Mouse (Mus musculus) heart, embryonic 16.5 days (tissue): ENCODE measurements around the gene Mllt3. TPM values are rescaled to one million over a fixed set of nuclear protein-coding genes. Genes with fewer than 3 reads are reported as not detected.

ENCODE experiments used
- ATAC-seq: fragments of 200-750 bp; cut with Nextera tagmentation; replicated peaks from 2 replicates; pipeline ENCODE4 v1.8.0; 2017; ENCODE audit warnings: moderate number of reproducible peaks; ENCODE audit not compliant: insufficient read depth, low FRiP score; ENCODE audit errors: extremely low read depth
- H3K27ac ChIP-seq: fragments of 300-500 bp; sonication (generic); 2 replicates; pipeline ENCODE4 v1.5.1; 2014; ENCODE audit warnings: mild to moderate bottlenecking, low read length, control low read depth, moderate library complexity
- H3K27me3 ChIP-seq: fragments of 300-500 bp; sonication (generic); 2 replicates; pipeline ENCODE4 v1.6.1; 2014; ENCODE audit warnings: low read length, mixed read lengths; ENCODE audit not compliant: control insufficient read depth, insufficient read depth
- H3K36me3 ChIP-seq: fragments of 300-500 bp; sonication (generic); 2 replicates; pipeline ENCODE4 v1.6.1; 2014; ENCODE audit not compliant: control insufficient read depth, insufficient read depth
- H3K4me1 ChIP-seq: fragments of 300-500 bp; sonication (generic); 2 replicates; pipeline ENCODE4 v1.6.1; 2014; ENCODE audit warnings: low read length, mixed read lengths; ENCODE audit not compliant: control insufficient read depth, insufficient read depth
- H3K4me2 ChIP-seq: fragments of 300-500 bp; sonication (generic); 2 replicates; pipeline ENCODE4 v1.6.1; 2014; ENCODE audit warnings: low read depth, mild to moderate bottlenecking, control low read depth, low read length
- H3K4me3 ChIP-seq: fragments of 300-500 bp; sonication (generic); 2 replicates; pipeline ENCODE4 v1.5.1; 2014; ENCODE audit warnings: mild to moderate bottlenecking, control low read depth, low read length
- H3K9ac ChIP-seq: fragments of 300-500 bp; sonication (generic); 2 replicates; pipeline ENCODE4 v1.6.1; 2014; ENCODE audit warnings: low read length, control low read depth
- H3K9me3 ChIP-seq: fragments of 300-500 bp; sonication (generic); replicated peaks from 2 replicates; pipeline ENCODE4 v1.6.1; 2016; ENCODE audit warnings: low read length; ENCODE audit not compliant: control insufficient read depth
- WGBS: fragments of 180-500 bp; shearing (Covaris S2); extraction: QIAGEN DNeasy Blood & Tissue Kit; methylation state at CpG from one replicate; pipeline ENCODE4 v1.1.7; 2014; 5-methylcytosine and 5-hydroxymethylcytosine counted together
- polyA plus RNA-seq: library from polyadenylated mRNA; unstranded; fragments of >200 nt; fragmentation: Nextera tagmentation; extraction: Ambion mirVana; gene quantifications from 2 replicates; pipeline ENCODE4 v1.2.1, GENCODE M21; 2015

The Mllt3 gene
- polyA plus RNA-seq, 1 experiment from 2014 or later = 23.2 TPM

GRCm38 (mm10) chr4:87949451-87949850, 83.7 kb downstream of the Mllt3 start:
- no peaks in the 10 kb centered on the region for H3K9me3 ChIP-seq
- no peak overlapping the region for H3K9ac ChIP-seq
- no peak overlapping the region for H3K4me2 ChIP-seq
- no peaks in the 10 kb centered on the region for H3K36me3 ChIP-seq
- 60% methylated on average over 6 of the region's 6 CpGs for WGBS
- no peaks in the 10 kb centered on the region for H3K27me3 ChIP-seq
- no peak overlapping the region for H3K4me3 ChIP-seq
- H3K4me1 ChIP-seq = peaks cover 9% of the 10 kb centered on the region
- H3K27ac ChIP-seq = no peak overlapping the region
- no peak for ATAC-seq

- Histone ChIP-seq H3K9ac (no peak overlapping the region), H3K9me3 (no peaks in the 10 kb centered on the region), H3K4me3 (no peak overlapping the region), H3K27me3 (no peaks in the 10 kb centered on the region), H3K36me3 (no peaks in the 10 kb centered on the region), H3K4me2 (no peak overlapping the region), H3K27ac (no peak overlapping the region), H3K4me1 (peaks cover 12% of the 10 kb centered on the region)
- no peak for ATAC-seq
- WGBS = 65% methylated on average over 3 of the region's 3 CpGs
These were observed 88.8 kb downstream of the Mllt3 start for GRCm38 (mm10) chr4:87944320-87944719.

- H3K4me3 ChIP-seq = no peak overlapping the region
- H3K9ac ChIP-seq = no peak overlapping the region
- peaks cover 12% of the 10 kb centered on the region for H3K4me1 ChIP-seq
- H3K27me3 ChIP-seq = no peaks in the 10 kb centered on the region
- H3K9me3 ChIP-seq = no peaks in the 10 kb centered on the region
- 69% methylated on average over 8 of the region's 8 CpGs for WGBS
- no peaks in the 10 kb centered on the region for H3K36me3 ChIP-seq
- H3K27ac ChIP-seq = no peak overlapping the region
- ATAC-seq = no peak
- H3K4me2 ChIP-seq = no peak overlapping the region
These were observed 90.2 kb downstream of the Mllt3 start for GRCm38 (mm10) chr4:87942921-87943403.

GRCm38 (mm10) chr4:87939474-87940154, 93.5 kb downstream of the Mllt3 start:
- Histone ChIP-seq H3K9ac (no peak overlapping the region), H3K27me3 (no peaks in the 10 kb centered on the region), H3K36me3 (no peaks in the 10 kb centered on the region), H3K27ac (no peak overlapping the region), H3K4me1 (peaks cover 22% of the 10 kb centered on the region), H3K4me2 (no peak overlapping the region), H3K9me3 (no peaks in the 10 kb centered on the region), H3K4me3 (no peak overlapping the region)
- ATAC-seq = no peak
- 90% methylated on average over 7 of the region's 7 CpGs for WGBS

- no peak for ATAC-seq
- H3K4me3 ChIP-seq = no peak overlapping the region
- no peak overlapping the region for H3K4me2 ChIP-seq
- no peaks in the 10 kb centered on the region for H3K27me3 ChIP-seq
- H3K9ac ChIP-seq = no peak overlapping the region
- WGBS = 21% methylated on average over 2 of the region's 2 CpGs
- peaks cover 32% of the 10 kb centered on the region for H3K4me1 ChIP-seq
- H3K27ac ChIP-seq = no peak overlapping the region
- no peaks in the 10 kb centered on the region; the same call in 1 of the 2 replicates for H3K9me3 ChIP-seq
- no peaks in the 10 kb centered on the region for H3K36me3 ChIP-seq
These were observed 96.8 kb downstream of the Mllt3 start for GRCm38 (mm10) chr4:87936326-87936725.

- Histone ChIP-seq H3K4me2 (peak overlapping the region; percentile 38), H3K4me3 (no peak overlapping the region), H3K9ac (no peak overlapping the region), H3K27me3 (no peaks in the 10 kb centered on the region), H3K4me1 (peaks cover 38% of the 10 kb centered on the region), H3K9me3 (no peaks in the 10 kb centered on the region; the same call in 1 of the 2 replicates), H3K36me3 (no peaks in the 10 kb centered on the region), H3K27ac (peak overlapping the region; percentile 78)
- ATAC-seq = peak; percentile 67
- 38% methylated on average over 4 of the region's 4 CpGs for WGBS
These were observed 99.3 kb downstream of the Mllt3 start for GRCm38 (mm10) chr4:87933701-87934337.

GRCm38 (mm10) chr4:87930356-87931245, 102.6 kb downstream of the Mllt3 start:
- Histone ChIP-seq H3K27me3 (no peaks in the 10 kb centered on the region), H3K9ac (no peak overlapping the region), H3K4me1 (peaks cover 27% of the 10 kb centered on the region), H3K4me2 (no peak overlapping the region), H3K27ac (peak overlapping the region; percentile 39), H3K36me3 (0 out of 2 replicates have a peak, but pooled peaks cover 3% of the 10 kb centered on the region), H3K4me3 (no peak overlapping the region), H3K9me3 (no peaks in the 10 kb centered on the region; the same call in 1 of the 2 replicates)
- no peak for ATAC-seq
- 74% methylated on average over 8 of the region's 8 CpGs for WGBS

GRCm38 (mm10) chr4:87928603-87929199, 104.5 kb downstream of the Mllt3 start:
- WGBS = 67% methylated on average over 3 of the region's 3 CpGs
- Histone ChIP-seq H3K9me3 (no peaks in the 10 kb centered on the region; the same call in 1 of the 2 replicates), H3K36me3 (0 out of 2 replicates have a peak, but pooled peaks cover 3% of the 10 kb centered on the region), H3K27ac (no peak overlapping the region), H3K9ac (no peak overlapping the region), H3K4me1 (peaks cover 11% of the 10 kb centered on the region), H3K27me3 (no peaks in the 10 kb centered on the region), H3K4me3 (no peak overlapping the region), H3K4me2 (no peak overlapping the region)
- no peak for ATAC-seq
